Mouse (Mus musculus): ENCODE results near the gene Zfand6. TPM values are rescaled to one million over a fixed set of nuclear protein-coding genes. Genes with fewer than 3 reads are reported as not detected.

The Zfand6 gene
- polyA plus RNA-seq, 1 experiment from 2014 or later, result 162 TPM

DNA sequence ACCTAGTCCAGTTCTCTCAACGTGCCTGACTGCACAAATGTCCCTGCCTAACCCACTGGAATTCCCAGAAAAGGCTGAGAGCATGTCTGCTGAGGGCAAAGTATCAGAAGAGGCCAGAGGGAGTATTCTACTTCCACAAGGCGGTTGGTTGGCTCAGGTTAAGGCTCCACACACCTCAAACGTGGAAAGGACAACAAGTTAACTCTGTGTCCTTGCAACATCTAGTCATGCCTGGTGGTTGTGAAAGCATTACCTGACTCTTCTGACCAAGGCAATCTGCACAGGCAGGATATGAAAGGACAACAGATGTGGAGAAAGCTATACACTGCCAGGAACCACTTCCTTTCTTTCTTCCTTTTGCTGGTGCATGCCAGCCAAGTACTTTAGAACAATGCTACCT, 85.3 kb downstream of the Zfand6 start:
- no peak for DNase-seq (ENCODE audit: low spot score)
- WGBS, result 67% methylated on average over 3 of the region's 3 CpGs
- Histone ChIP-seq H3K27me3 (replicated peaks; ENCODE audit: low read depth, poor library complexity, severe bottlenecking) (peaks cover 12% of the 10 kb centered on the region), H3K36me3 (replicated peaks) (no peaks in the 10 kb centered on the region), H3K4me3 (no peak overlapping the region), H3K9me3 (no peaks in the 10 kb centered on the region), H3K4me1 (peaks cover 20% of the 10 kb centered on the region), H3K27ac (replicated peaks) (no peak overlapping the region)

- H3K36me3 ChIP-seq (replicated peaks), result no peaks in the 10 kb centered on the region
- H3K4me1 ChIP-seq, result peaks cover 17% of the 10 kb centered on the region
- H3K9me3 ChIP-seq, result no peaks in the 10 kb centered on the region
- H3K4me3 ChIP-seq, result no peak overlapping the region
- no peak overlapping the region for H3K27ac ChIP-seq (replicated peaks)
- WGBS, result 87% methylated on average over 3 of the region's 3 CpGs
- no peak for DNase-seq (ENCODE audit: low spot score)
- H3K27me3 ChIP-seq (replicated peaks; ENCODE audit: low read depth, poor library complexity, severe bottlenecking), result peaks cover 12% of the 10 kb centered on the region
Measured at GRCm38 (mm10) chr7:84601331-84601730, 88.4 kb downstream of the Zfand6 start.

DNA sequence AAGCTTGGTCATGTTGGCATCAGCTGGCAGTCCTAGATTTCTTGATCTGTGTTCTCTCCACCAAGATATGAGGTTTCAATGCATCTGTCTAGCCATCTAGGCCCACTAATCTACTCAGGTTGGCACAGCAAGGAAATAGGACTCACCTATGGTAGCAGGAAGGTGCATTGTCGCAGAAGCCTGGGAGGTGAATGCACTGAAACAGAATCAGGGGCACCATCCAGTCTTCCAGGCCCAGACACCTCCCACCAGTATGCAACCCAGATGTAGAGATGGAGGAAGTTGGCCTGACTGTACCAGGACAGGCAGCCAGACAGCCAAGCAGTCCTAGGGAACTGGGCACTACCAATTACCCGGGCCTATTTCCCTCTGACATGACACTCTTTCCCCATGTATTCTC, 89.1 kb downstream of the Zfand6 start:
- Histone ChIP-seq H3K27me3 (replicated peaks; ENCODE audit: low read depth, poor library complexity, severe bottlenecking) (peaks cover 12% of the 10 kb centered on the region), H3K27ac (replicated peaks) (no peak overlapping the region), H3K4me3 (no peak overlapping the region), H3K36me3 (replicated peaks) (no peaks in the 10 kb centered on the region), H3K9me3 (no peaks in the 10 kb centered on the region), H3K4me1 (peaks cover 10% of the 10 kb centered on the region)
- WGBS, result 89% methylated on average over 2 of the region's 2 CpGs
- DNase-seq (ENCODE audit: low spot score), result no peak

GRCm38 (mm10) chr7:84596633-84597032, 93.1 kb downstream of the Zfand6 start:
- WGBS, result 89% methylated on average over 3 of the region's 3 CpGs
- H3K9me3 ChIP-seq, result no peaks in the 10 kb centered on the region
- H3K4me3 ChIP-seq, result no peak overlapping the region
- peaks cover 4% of the 10 kb centered on the region; the same call in 1 of the 2 replicates for H3K4me1 ChIP-seq
- H3K27me3 ChIP-seq (replicated peaks; ENCODE audit: low read depth, poor library complexity, severe bottlenecking), result no peaks in the 10 kb centered on the region
- no peaks in the 10 kb centered on the region for H3K36me3 ChIP-seq (replicated peaks)
- no peak overlapping the region for H3K27ac ChIP-seq (replicated peaks)
- no peak for DNase-seq (ENCODE audit: low spot score)

DNA sequence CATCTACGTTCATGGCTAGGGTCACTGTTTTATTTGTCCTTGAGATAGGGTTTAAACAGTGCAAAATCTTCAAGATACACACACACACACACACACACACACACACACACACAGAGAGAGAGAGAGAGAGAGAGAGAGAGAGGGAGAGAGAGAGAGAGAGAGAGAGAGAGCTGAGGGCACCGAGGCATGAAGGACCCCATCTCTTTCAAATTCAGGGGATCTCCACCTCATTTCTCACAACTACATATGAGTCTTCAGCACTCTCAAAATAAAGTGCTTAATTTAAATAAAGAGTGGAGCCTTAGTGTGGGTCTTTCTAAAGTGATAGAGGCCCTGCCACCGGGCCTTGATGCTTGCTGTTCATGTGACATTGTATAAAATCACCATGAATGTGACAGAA, 93.8 kb downstream of the Zfand6 start:
- Histone ChIP-seq H3K27me3 (replicated peaks; ENCODE audit: low read depth, poor library complexity, severe bottlenecking) (no peaks in the 10 kb centered on the region), H3K4me1 (peaks cover 4% of the 10 kb centered on the region; the same call in 1 of the 2 replicates), H3K4me3 (no peak overlapping the region), H3K27ac (replicated peaks) (no peak overlapping the region), H3K36me3 (replicated peaks) (no peaks in the 10 kb centered on the region), H3K9me3 (no peaks in the 10 kb centered on the region)
- WGBS, result 88% methylated on average over 3 of the region's 3 CpGs
- peak; percentile 1 for DNase-seq (ENCODE audit: low spot score)

- DNase-seq (ENCODE audit: low spot score), result no peak
- H3K27ac ChIP-seq (replicated peaks), result no peak overlapping the region; the same call in 1 of the 2 replicates
- H3K36me3 ChIP-seq (replicated peaks), result no peaks in the 10 kb centered on the region
- no peak overlapping the region for H3K4me3 ChIP-seq
- peaks cover 4% of the 10 kb centered on the region; the same call in 1 of the 2 replicates for H3K4me1 ChIP-seq
- no peaks in the 10 kb centered on the region for H3K9me3 ChIP-seq
- H3K27me3 ChIP-seq (replicated peaks; ENCODE audit: low read depth, poor library complexity, severe bottlenecking), result no peaks in the 10 kb centered on the region
Measured at GRCm38 (mm10) chr7:84594917-84595303, 94.8 kb downstream of the Zfand6 start.

- Histone ChIP-seq H3K36me3 (replicated peaks) (no peaks in the 10 kb centered on the region), H3K4me1 (peaks cover 4% of the 10 kb centered on the region; the same call in 1 of the 2 replicates), H3K27ac (replicated peaks) (no peak overlapping the region; the same call in 1 of the 2 replicates), H3K9me3 (no peaks in the 10 kb centered on the region), H3K4me3 (no peak overlapping the region), H3K27me3 (replicated peaks; ENCODE audit: low read depth, poor library complexity, severe bottlenecking) (no peaks in the 10 kb centered on the region)
- 57% methylated on average over 8 of the region's 8 CpGs for WGBS
- DNase-seq (ENCODE audit: low spot score), result peak; percentile 48
Measured at GRCm38 (mm10) chr7:84594087-84594916, 95.5 kb downstream of the Zfand6 start.

- WGBS, result 90% methylated on average over 3 of the region's 3 CpGs
- no peak overlapping the region for H3K4me3 ChIP-seq
- no peaks in the 10 kb centered on the region for H3K27me3 ChIP-seq (replicated peaks; ENCODE audit: low read depth, poor library complexity, severe bottlenecking)
- H3K4me1 ChIP-seq, result peaks cover 4% of the 10 kb centered on the region; the same call in 1 of the 2 replicates
- DNase-seq (ENCODE audit: low spot score), result no peak
- H3K27ac ChIP-seq (replicated peaks), result no peak overlapping the region
- H3K9me3 ChIP-seq, result no peaks in the 10 kb centered on the region
- H3K36me3 ChIP-seq (replicated peaks), result no peaks in the 10 kb centered on the region
Measured at GRCm38 (mm10) chr7:84591347-84591746, 98.4 kb downstream of the Zfand6 start.

DNA sequence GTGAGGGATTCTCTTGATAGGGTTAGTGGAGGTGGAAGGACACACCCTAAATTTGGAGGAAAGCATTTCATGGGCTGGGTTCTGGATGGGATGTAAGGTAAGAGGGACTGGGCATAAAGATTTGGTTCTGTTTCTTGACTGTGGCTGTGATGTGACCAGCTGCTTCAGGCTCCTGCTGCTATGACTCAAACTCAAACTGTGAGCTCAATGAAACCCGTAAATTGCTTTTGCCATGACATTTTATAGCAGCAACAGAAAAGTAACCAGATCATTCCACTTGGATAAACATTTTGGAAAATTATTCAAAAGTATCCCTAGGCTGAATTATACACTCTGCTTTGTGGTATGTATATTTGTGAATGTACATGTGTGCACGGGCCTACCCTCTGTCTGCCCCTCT, 99.1 kb downstream of the Zfand6 start:
- H3K27ac ChIP-seq (replicated peaks), result no peak overlapping the region
- no peaks in the 10 kb centered on the region for H3K36me3 ChIP-seq (replicated peaks)
- no peak overlapping the region for H3K4me3 ChIP-seq
- WGBS, result 91% methylated on average over 2 of the region's 2 CpGs
- DNase-seq (ENCODE audit: low spot score), result no peak
- H3K4me1 ChIP-seq, result peaks cover 4% of the 10 kb centered on the region; the same call in 1 of the 2 replicates
- H3K9me3 ChIP-seq, result no peaks in the 10 kb centered on the region
- no peaks in the 10 kb centered on the region for H3K27me3 ChIP-seq (replicated peaks; ENCODE audit: low read depth, poor library complexity, severe bottlenecking)

DNA sequence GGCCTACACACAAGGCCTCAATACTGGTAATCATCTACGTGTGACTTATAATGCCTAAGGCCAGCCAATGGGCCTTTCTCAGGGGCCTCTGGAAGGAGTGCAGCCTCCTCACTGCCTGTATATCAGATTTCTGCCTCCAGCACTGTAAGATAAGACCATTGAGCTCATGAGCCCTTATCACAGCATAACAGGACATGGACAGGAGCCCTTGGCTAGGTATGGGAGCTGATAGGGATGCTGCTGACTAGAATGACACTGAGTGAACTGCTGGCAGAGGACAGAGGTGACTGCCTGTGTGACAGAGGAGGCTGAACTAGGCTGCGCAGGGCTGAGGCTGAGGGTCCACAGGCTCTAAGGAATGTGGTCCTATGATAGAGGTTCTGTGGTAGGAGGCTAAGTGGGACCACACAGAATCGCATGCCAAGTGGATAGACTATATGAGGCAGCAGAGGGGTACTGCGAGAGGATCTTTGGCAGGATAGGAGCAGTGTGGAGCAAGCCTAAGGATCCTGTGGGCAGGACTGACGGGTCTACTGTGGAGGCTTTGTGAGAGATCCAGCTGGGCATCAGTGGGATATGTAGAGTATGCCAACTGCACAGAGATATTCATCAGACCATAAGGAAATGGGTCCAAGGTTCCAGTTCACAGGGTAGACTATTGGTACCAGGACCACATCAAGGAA, 102.5 kb downstream of the Zfand6 start:
- H3K27ac ChIP-seq (replicated peaks), result no peak overlapping the region
- 87% methylated on average over 5 of the region's 5 CpGs for WGBS

DNA sequence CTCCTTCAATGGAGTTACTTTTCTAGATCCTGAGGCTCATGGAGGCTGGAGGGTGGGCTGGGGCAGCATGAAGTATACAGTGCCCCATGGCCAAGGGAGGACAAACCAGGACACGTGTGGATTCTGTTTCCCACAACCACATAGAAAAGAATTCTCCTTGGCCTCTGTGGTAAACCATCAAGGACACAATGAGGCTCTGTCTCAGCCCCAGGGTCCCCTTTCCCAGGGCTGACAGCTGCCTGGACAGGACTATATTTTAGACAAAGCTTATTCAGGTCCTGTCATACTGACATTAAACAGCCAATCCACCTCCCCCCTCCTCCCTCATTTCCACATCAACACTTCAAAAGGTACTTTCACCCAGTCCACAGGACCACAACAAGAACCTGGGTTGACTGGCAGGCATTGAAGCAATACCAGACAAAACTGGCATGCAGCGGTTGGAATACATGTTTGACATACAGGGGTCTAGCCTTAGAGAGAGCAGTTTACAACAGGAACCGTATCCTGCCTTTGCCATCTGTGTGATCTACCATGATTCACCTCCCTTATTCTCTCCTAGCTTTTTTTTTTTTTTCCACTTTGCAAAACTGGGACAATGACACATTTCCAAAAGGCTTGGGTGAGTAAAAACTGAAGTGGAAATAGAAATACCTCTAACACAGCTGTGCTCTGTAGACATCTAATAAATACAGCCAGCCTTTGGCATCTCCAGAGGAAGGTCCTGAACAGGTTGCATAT, 103.2 kb downstream of the Zfand6 start:
- no peaks in the 10 kb centered on the region for H3K4me1 ChIP-seq
- WGBS, result 76% methylated on average over 3 of the region's 3 CpGs
- H3K36me3 ChIP-seq (replicated peaks), result no peaks in the 10 kb centered on the region
- no peak overlapping the region for H3K27ac ChIP-seq (replicated peaks)
- H3K4me3 ChIP-seq, result no peak overlapping the region
- DNase-seq (ENCODE audit: low spot score), result no peak
- H3K9me3 ChIP-seq, result no peaks in the 10 kb centered on the region
- H3K27me3 ChIP-seq (replicated peaks; ENCODE audit: low read depth, poor library complexity, severe bottlenecking), result no peaks in the 10 kb centered on the region

More for the DNA sequence above, 102.5 kb downstream of the Zfand6 start:
- Histone ChIP-seq H3K27me3 (replicated peaks; ENCODE audit: low read depth, poor library complexity, severe bottlenecking) (no peaks in the 10 kb centered on the region), H3K4me1 (no peaks in the 10 kb centered on the region), H3K9me3 (no peaks in the 10 kb centered on the region), H3K36me3 (replicated peaks) (no peaks in the 10 kb centered on the region), H3K4me3 (no peak overlapping the region)
- DNase-seq (ENCODE audit: low spot score), result no peak

GRCm38 (mm10) chr7:84585086-84585485, 104.7 kb downstream of the Zfand6 start:
- Histone ChIP-seq H3K36me3 (replicated peaks) (no peaks in the 10 kb centered on the region), H3K9me3 (no peaks in the 10 kb centered on the region), H3K4me3 (no peak overlapping the region), H3K4me1 (no peaks in the 10 kb centered on the region), H3K27ac (replicated peaks) (no peak overlapping the region), H3K27me3 (replicated peaks; ENCODE audit: low read depth, poor library complexity, severe bottlenecking) (no peaks in the 10 kb centered on the region)
- DNase-seq (ENCODE audit: low spot score), result no peak
- WGBS, result 90% methylated on average over 4 of the region's 4 CpGs

All from embryonic facial prominence, embryonic 10.5 days (tissue).